Mouse (Mus musculus): ENCODE measurements around the gene Zbtb45. TPM values are rescaled to one million over a fixed set of nuclear protein-coding genes. Genes with fewer than 3 reads are reported as not detected.

Zbtb45 gene
- polyA plus RNA-seq, 1 experiment from 2014 or later, result 29.8 TPM

DNA sequence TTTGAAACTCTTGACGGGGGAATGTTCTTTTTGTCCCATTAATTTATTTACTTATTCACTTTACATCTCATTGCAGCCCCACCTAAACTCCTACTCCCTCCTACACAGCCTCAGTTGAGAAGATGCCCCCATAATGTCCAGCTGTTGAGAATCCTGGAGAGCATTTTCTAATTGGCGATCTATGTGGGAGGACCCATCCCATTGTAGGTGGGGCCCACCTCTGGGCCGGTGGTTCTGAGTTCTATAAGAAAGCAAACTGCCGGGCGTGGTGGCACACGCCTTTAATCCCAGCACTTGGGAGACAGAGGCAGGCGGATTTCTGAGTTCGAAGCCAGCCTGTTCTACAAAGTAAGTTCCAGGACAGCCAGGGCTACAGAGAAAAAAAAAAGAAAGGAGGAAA lies 22.9 kb downstream of the Zbtb45 start:
- no peak for TF ChIP-seq CTCF (IDR thresholded peaks at IDR 0.05; ENCODE audit: low read depth)
- no peaks in the 10 kb centered on the region for H3K27me3 ChIP-seq (ENCODE audit: insufficient read depth, low read length)
- H3K9ac ChIP-seq, result no peak overlapping the region
- no peak overlapping the region for H3K27ac ChIP-seq (ENCODE audit: low read depth)
- 0 out of 2 replicates have a peak, but pooled peaks cover 4% of the 10 kb centered on the region for H3K36me3 ChIP-seq (ENCODE audit: insufficient read depth)
- DNase-seq (no peak), ATAC-seq (ENCODE audit: insufficient read depth) (no peak)
- H3K9me3 ChIP-seq (ENCODE audit: low read depth, low read length), result no peaks in the 10 kb centered on the region
- whole genome bisulfite sequencing, result 80% methylated on average over 8 of the region's 8 CpGs
- H3K4me2 ChIP-seq, result no peak overlapping the region
- no peaks in the 10 kb centered on the region for H3K4me1 ChIP-seq (ENCODE audit: insufficient read depth)
- H3K4me3 ChIP-seq (ENCODE audit: low read depth, low read length), result no peak overlapping the region

DNA sequence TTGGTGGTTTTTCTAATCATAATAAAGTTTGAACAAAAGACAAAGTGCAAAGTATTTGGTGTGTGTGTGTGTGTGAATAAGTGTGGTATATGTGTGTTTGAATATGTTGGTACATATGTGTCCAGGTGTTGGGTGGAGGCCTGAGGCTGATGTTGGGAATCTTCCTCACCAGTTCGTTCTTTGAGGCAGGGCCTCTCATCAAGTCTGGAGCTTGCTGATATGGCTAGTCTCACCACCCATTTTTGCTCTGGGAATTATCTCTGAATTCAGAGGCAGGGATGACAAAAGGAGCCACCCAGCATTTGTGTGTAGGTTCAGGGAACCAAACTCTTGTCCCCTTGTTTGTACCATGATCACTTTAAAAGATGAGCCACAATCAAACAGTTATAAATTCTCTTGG lies 24.1 kb downstream of the Zbtb45 start:
- no peak for TF ChIP-seq CTCF (IDR thresholded peaks at IDR 0.05; ENCODE audit: low read depth)
- no peak overlapping the region for H3K27ac ChIP-seq (ENCODE audit: low read depth)
- no peak overlapping the region for H3K4me2 ChIP-seq
- DNase-seq (no peak), ATAC-seq (ENCODE audit: insufficient read depth) (no peak)
- no peak overlapping the region for H3K9ac ChIP-seq
- H3K4me1 ChIP-seq (ENCODE audit: insufficient read depth), result no peaks in the 10 kb centered on the region
- H3K36me3 ChIP-seq (ENCODE audit: insufficient read depth), result 0 out of 2 replicates have a peak, but pooled peaks cover 4% of the 10 kb centered on the region
- 83% methylated on average over 1 of the region's 1 CpGs for WGBS
- H3K9me3 ChIP-seq (ENCODE audit: low read depth, low read length), result no peaks in the 10 kb centered on the region
- no peaks in the 10 kb centered on the region for H3K27me3 ChIP-seq (ENCODE audit: insufficient read depth, low read length)
- no peak overlapping the region for H3K4me3 ChIP-seq (ENCODE audit: low read depth, low read length)

DNA sequence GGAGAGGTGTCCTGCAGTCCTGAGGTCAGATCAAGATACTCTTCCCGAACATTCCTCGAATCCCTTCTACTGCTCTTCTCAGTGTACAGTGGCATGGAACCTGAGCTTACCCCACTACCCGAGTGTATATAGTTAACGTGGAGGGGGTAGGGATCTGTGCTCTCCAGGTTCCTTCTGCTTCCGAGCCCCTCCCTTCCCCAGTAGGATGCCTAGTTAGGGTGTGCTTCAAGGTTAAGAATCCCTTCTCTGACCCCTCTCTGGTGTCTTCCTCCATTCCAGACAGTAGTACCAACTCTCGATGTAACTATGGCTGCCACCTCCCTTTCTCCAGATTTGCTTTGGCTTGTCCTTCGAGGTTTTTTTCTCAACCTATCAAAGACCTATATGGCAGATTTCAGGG lies 29.5 kb downstream of the Zbtb45 start:
- Histone ChIP-seq H3K27me3 (ENCODE audit: insufficient read depth, low read length) (no peaks in the 10 kb centered on the region), H3K4me2 (no peak overlapping the region), H3K9me3 (ENCODE audit: low read depth, low read length) (no peaks in the 10 kb centered on the region), H3K4me1 (ENCODE audit: insufficient read depth) (no peaks in the 10 kb centered on the region), H3K36me3 (ENCODE audit: insufficient read depth) (0 out of 2 replicates have a peak, but pooled peaks cover 4% of the 10 kb centered on the region), H3K9ac (no peak overlapping the region), H3K27ac (ENCODE audit: low read depth) (no peak overlapping the region), H3K4me3 (ENCODE audit: low read depth, low read length) (no peak overlapping the region)
- DNase-seq (no peak), ATAC-seq (ENCODE audit: insufficient read depth) (no peak)
- WGBS, result 74% methylated on average over 7 of the region's 7 CpGs
- TF ChIP-seq CTCF (IDR thresholded peaks at IDR 0.05; ENCODE audit: low read depth), result no peak

DNA sequence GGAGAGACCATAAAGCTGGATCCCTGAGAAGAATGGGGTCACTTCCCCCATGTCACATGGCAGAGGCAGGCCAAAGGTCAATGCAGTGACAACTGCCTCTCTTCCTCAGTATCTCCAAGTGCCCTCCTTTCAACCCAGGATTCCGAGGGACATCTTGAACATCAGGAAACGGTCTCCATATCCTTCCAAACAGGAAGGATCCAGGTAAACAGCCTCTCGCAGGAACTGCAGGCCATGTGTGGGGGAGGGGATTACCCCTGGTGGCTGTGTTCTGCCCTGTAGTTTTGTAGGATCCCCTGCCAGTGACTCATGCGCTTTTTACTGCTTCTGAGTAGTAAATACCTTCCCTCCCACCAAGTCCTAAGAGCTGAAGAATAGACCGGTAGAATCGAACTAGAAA lies 30.1 kb downstream of the Zbtb45 start:
- Histone ChIP-seq H3K4me2 (no peak overlapping the region), H3K9ac (no peak overlapping the region), H3K27ac (ENCODE audit: low read depth) (no peak overlapping the region), H3K9me3 (ENCODE audit: low read depth, low read length) (no peaks in the 10 kb centered on the region), H3K36me3 (ENCODE audit: insufficient read depth) (0 out of 2 replicates have a peak, but pooled peaks cover 4% of the 10 kb centered on the region), H3K27me3 (ENCODE audit: insufficient read depth, low read length) (no peaks in the 10 kb centered on the region), H3K4me1 (ENCODE audit: insufficient read depth) (no peaks in the 10 kb centered on the region), H3K4me3 (ENCODE audit: low read depth, low read length) (no peak overlapping the region)
- peak; percentile 12 for DNase-seq
- whole genome bisulfite sequencing, result 66% methylated on average over 6 of the region's 6 CpGs
- no peak for TF ChIP-seq CTCF (IDR thresholded peaks at IDR 0.05; ENCODE audit: low read depth)
- ATAC-seq (ENCODE audit: insufficient read depth), result no peak

DNA sequence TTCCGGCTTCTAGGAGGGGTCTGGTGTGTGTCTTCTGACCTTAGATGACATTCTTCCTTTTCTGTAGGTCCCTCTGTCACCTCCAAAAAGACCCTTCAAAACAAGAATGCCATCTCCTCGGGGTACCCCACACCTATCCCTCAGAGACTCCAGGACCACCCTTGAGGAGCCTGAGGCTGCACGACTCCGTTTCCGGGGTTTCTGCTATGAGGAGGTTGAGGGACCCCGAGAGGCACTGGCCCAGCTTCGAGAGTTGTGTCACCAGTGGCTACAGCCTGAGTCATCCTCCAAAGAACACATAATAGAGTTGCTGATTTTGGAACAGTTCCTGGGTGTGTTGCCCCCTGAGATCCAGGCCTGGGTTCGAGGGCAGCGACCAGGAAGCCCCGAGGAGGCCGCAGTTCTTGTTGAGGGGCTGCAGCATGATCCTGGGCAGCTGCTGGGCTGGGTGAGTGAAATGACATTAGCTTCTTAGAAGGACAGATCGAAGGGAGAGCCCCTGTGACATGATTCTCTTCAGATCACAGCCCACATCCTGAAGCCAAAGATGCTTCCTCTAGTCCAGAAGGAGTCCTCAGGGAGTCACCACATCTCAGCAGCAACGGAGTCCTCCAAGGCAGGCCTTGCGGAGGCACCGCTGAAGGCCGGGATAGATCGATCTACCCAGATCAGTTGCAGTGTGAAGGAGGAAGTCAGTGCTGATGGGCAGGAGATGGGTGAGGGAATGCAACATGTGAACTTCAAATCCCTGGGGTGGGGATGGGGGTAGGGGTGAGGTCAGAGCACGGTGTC lies 30.7 kb downstream of the Zbtb45 start:
- Histone ChIP-seq H3K4me1 (ENCODE audit: insufficient read depth) (no peaks in the 10 kb centered on the region), H3K4me3 (ENCODE audit: low read depth, low read length) (peak overlapping the region; percentile 60; the same call in 1 of the 2 replicates), H3K4me2 (peak overlapping the region; percentile 90), H3K9ac (peak overlapping the region; percentile 78), H3K27ac (ENCODE audit: low read depth) (peak overlapping the region; percentile 93), H3K27me3 (ENCODE audit: insufficient read depth, low read length) (no peaks in the 10 kb centered on the region), H3K9me3 (ENCODE audit: low read depth, low read length) (no peaks in the 10 kb centered on the region), H3K36me3 (ENCODE audit: insufficient read depth) (0 out of 2 replicates have a peak, but pooled peaks cover 4% of the 10 kb centered on the region)
- ATAC-seq (ENCODE audit: insufficient read depth) (no peak), DNase-seq (no peak)
- WGBS, result 84% methylated on average over 18 of the region's 18 CpGs
- TF ChIP-seq CTCF (IDR thresholded peaks at IDR 0.05; ENCODE audit: low read depth), result no peak

DNA sequence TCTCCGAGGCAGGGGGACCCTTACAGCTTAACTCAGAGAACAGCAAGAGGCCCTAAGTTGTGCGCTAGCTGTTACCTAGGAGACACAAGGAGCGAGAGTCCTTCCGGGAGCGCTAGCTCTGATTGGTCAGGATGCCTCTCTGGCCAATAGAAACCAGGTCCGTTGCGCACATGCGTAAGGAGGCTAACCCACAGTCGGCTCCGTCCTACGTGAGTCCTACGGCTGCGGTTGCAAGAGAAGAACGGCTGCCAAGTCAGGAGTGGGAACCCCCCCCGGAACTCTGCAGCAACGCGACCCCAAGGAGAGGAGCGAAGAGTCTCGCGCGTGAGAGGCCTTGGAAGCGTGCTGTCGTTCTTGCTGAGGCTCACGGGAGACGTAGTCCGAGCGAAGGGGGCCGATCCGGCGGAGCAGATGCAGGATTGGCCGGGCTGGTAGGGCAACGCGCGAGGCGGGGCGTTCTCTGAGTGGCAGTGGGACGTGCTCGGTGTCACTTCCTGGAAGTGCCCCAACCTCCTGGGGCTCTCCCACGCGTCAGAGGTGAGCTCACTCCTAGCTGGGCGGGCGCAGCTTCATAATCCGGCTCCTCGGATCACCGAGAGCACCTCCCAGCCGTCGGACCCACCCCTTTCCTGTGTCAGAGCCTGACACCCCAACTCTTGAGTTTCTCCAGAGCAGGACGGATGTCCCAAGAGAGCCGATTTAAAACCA lies 32.0 kb downstream of the Zbtb45 start, which contains the start of gene Zfp446:
Gene Zfp446, plus strand, starts transcription at position 167 of the 708 bp plus-strand sequence.
- under 1% methylated on average over 49 of the region's 49 CpGs for whole genome bisulfite sequencing
- Histone ChIP-seq H3K4me1 (ENCODE audit: insufficient read depth) (no peaks in the 10 kb centered on the region), H3K9me3 (ENCODE audit: low read depth, low read length) (no peaks in the 10 kb centered on the region), H3K9ac (peak within 1 kb of the TSS; percentile 78), H3K27ac (ENCODE audit: low read depth) (peak within 1 kb of the TSS; percentile 94), H3K4me2 (peak within 1 kb of the TSS; percentile 90), H3K36me3 (ENCODE audit: insufficient read depth) (peaks cover 10% of the 10 kb centered on the region; the same call in 1 of the 2 replicates), H3K27me3 (ENCODE audit: insufficient read depth, low read length) (no peaks in the 10 kb centered on the region), H3K4me3 (ENCODE audit: low read depth, low read length) (peak within 1 kb of the TSS; percentile 60)
- ATAC-seq (ENCODE audit: insufficient read depth) (peak; percentile 99), DNase-seq (peak; percentile 98)
- TF ChIP-seq CTCF (IDR thresholded peaks at IDR 0.05; ENCODE audit: low read depth), result no peak

DNA sequence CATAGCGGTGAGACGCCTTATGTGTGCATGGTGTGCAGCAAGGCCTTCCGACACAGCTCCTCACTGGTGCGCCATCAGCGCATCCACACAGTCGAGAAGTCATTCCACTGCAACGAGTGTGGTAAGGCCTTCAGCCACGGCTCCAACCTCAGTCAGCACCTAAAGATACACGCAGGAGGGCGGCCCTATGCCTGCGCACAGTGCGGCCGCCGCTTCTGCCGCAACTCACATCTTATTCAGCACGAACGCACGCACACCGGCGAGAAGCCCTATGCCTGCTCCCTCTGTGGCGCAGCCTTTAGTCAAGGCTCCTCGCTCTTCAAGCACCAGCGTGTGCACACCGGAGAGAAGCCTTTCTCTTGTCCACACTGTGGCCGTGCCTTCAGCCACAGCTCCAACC lies 38.9 kb downstream of the Zbtb45 start:
- H3K4me3 ChIP-seq (ENCODE audit: low read depth, low read length), result no peak overlapping the region
- no peak for DNase-seq
- no peaks in the 10 kb centered on the region for H3K9me3 ChIP-seq (ENCODE audit: low read depth, low read length)
- no peak overlapping the region for H3K9ac ChIP-seq
- ATAC-seq (ENCODE audit: insufficient read depth), result no peak
- H3K36me3 ChIP-seq (ENCODE audit: insufficient read depth), result peaks cover 49% of the 10 kb centered on the region
- no peak for TF ChIP-seq CTCF (IDR thresholded peaks at IDR 0.05; ENCODE audit: low read depth)
- H3K4me2 ChIP-seq, result no peak overlapping the region
- no peak overlapping the region for H3K27ac ChIP-seq (ENCODE audit: low read depth)
- no peaks in the 10 kb centered on the region for H3K27me3 ChIP-seq (ENCODE audit: insufficient read depth, low read length)
- peaks cover 5% of the 10 kb centered on the region; the same call in 1 of the 2 replicates for H3K4me1 ChIP-seq (ENCODE audit: insufficient read depth)
- 94% methylated on average over 25 of the region's 25 CpGs for WGBS
